Mouse (Mus musculus) heart, embryonic 12.5 days (tissue): ENCODE data around the gene Shisa6. TPM values are rescaled to one million over a fixed set of nuclear protein-coding genes. Genes with fewer than 3 reads are reported as not detected.
"Not testable (repeated sequence)": the region's sequence is repeated elsewhere in the genome, so short reads cannot be mapped to it uniquely, and the experiment has no call there.

Experiments used
- ATAC-seq: fragments of 200-750 bp; cut with Nextera tagmentation; 2 replicates; pipeline ENCODE4 v1.8.0; 2017; ENCODE audit warnings: moderate TSS enrichment, moderate library complexity; ENCODE audit not compliant: insufficient number of reproducible peaks, low FRiP score
- H3K27ac ChIP-seq: fragments of 300-500 bp; sonication (generic); 2 replicates; pipeline ENCODE4 v1.5.1; 2016; ENCODE audit warnings: mild to moderate bottlenecking, moderate library complexity; ENCODE audit not compliant: poor library complexity, severe bottlenecking
- H3K27me3 ChIP-seq: fragments of 300-500 bp; sonication (generic); replicated peaks from 2 replicates; pipeline ENCODE4 v1.6.1; 2016; ENCODE audit warnings: mild to moderate bottlenecking, moderate library complexity
- H3K36me3 ChIP-seq: fragments of 300-500 bp; sonication (generic); 2 replicates; pipeline ENCODE4 v1.6.1; 2016; ENCODE audit warnings: mild to moderate bottlenecking, moderate library complexity
- H3K4me1 ChIP-seq: fragments of 300-500 bp; sonication (generic); replicated peaks from 2 replicates; pipeline ENCODE4 v1.6.1; 2016; ENCODE audit warnings: mild to moderate bottlenecking
- H3K4me2 ChIP-seq: fragments of 300-500 bp; sonication (generic); 2 replicates; pipeline ENCODE4 v1.6.1; 2016; ENCODE audit warnings: mild to moderate bottlenecking, moderate library complexity
- H3K4me3 ChIP-seq: fragments of 300-500 bp; sonication (generic); 2 replicates; pipeline ENCODE4 v1.5.1; 2016; ENCODE audit warnings: mild to moderate bottlenecking
- H3K9ac ChIP-seq: fragments of 300-500 bp; sonication (generic); 2 replicates; pipeline ENCODE4 v1.6.1; 2016; ENCODE audit warnings: mild to moderate bottlenecking, moderate library complexity
- H3K9me3 ChIP-seq: fragments of 300-500 bp; sonication (generic); replicated peaks from 2 replicates; pipeline ENCODE4 v1.6.1; 2016; ENCODE audit warnings: mild to moderate bottlenecking, moderate library complexity
- WGBS: fragments of 180-500 bp; shearing (Covaris S2); methylation state at CpG from one replicate; pipeline ENCODE4 v1.1.7; 2016; 5-methylcytosine and 5-hydroxymethylcytosine counted together
- polyA plus RNA-seq: library from polyadenylated mRNA; unstranded; fragments of >200 nt; fragmentation: Nextera tagmentation; extraction: Ambion mirVana; gene quantifications from 2 replicates; pipeline ENCODE4 v1.2.1, GENCODE M21; 2016

Shisa6 gene
- polyA plus RNA-seq, 1 experiment from 2014 or later, result 0.28 TPM

DNA sequence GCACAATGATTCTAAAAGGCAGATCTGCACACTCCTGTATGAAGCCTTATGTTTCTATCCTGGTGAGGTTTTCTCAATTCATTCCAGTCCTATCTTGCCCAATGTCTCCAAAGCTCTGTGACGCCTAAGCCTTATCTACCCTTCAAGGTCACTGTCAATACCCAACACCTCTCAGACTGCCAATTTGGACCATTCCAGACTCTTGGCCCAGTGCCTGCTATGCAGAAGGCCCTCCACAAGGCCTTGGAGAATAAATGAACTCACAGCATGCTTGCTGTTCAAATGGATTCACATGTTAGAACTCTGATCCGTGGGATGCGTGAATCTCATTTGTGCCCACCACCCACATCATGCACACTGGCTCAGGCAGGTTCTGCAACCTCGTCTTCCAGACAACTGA is 38.0 kb downstream of the Shisa6 start:
- Histone ChIP-seq H3K9me3 (no peaks in the 10 kb centered on the region), H3K36me3 (no peaks in the 10 kb centered on the region), H3K27ac (no peak overlapping the region), H3K4me3 (no peak overlapping the region), H3K4me1 (peaks cover 8% of the 10 kb centered on the region), H3K27me3 (no peaks in the 10 kb centered on the region), H3K9ac (no peak overlapping the region), H3K4me2 (no peak overlapping the region)
- no peak for ATAC-seq
- 55% methylated on average over 4 of the region's 4 CpGs for WGBS

DNA sequence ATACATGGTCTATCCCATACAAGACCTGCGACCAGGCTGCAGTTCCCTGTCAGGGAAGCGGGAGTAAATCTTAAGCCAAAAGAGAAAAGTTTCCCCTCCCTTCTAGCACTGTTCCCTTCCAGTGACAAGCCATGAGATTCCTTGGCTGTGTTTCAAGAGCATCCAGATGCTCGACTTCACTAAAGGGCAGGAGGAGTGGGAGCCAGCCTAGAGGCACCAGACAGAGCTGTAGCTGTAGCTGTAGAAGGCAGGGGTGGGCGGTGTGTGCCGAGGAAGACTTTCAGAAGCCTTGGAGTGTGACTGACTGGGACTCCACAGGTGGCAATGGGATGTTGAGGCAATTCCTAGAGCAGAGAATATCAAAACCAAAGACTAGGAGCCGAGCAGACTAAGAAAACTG is 43.3 kb downstream of the Shisa6 start:
- no peak for ATAC-seq
- no peak overlapping the region for H3K4me3 ChIP-seq
- no peak overlapping the region for H3K27ac ChIP-seq
- peaks cover 3% of the 10 kb centered on the region; the same call in 1 of the 2 replicates for H3K4me1 ChIP-seq
- no peaks in the 10 kb centered on the region for H3K9me3 ChIP-seq
- H3K36me3 ChIP-seq, result no peaks in the 10 kb centered on the region
- no peak overlapping the region for H3K9ac ChIP-seq
- no peak overlapping the region for H3K4me2 ChIP-seq
- no peaks in the 10 kb centered on the region for H3K27me3 ChIP-seq
- WGBS, result 62% methylated on average over 6 of the region's 6 CpGs

DNA sequence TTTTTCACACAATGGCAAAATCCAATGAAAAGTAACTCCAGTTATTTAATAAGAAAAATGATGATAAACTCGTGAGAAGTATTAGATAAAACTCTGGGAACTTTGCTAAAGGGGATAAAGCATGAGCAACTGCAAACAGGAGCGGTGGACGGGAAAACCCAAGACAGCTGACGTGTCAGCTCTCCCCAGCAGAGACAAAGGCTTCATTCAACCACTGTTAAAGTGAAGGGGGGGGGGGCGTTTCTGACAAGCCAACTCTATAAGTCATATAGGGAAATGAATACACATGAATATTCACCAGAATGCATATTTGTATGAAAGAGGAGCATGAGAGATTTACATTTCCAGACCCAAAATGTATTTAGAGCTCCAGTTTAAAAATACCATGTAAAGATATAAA is 83.1 kb downstream of the Shisa6 start:
- H3K9me3 ChIP-seq, result no peaks in the 10 kb centered on the region
- ATAC-seq, result no peak
- no peak overlapping the region for H3K9ac ChIP-seq
- H3K4me3 ChIP-seq, result no peak overlapping the region
- no peaks in the 10 kb centered on the region for H3K4me1 ChIP-seq
- no peak overlapping the region for H3K4me2 ChIP-seq
- no peaks in the 10 kb centered on the region for H3K27me3 ChIP-seq
- no peaks in the 10 kb centered on the region for H3K36me3 ChIP-seq
- H3K27ac ChIP-seq, result no peak overlapping the region
- WGBS, result 43% methylated on average over 5 of the region's 5 CpGs

DNA sequence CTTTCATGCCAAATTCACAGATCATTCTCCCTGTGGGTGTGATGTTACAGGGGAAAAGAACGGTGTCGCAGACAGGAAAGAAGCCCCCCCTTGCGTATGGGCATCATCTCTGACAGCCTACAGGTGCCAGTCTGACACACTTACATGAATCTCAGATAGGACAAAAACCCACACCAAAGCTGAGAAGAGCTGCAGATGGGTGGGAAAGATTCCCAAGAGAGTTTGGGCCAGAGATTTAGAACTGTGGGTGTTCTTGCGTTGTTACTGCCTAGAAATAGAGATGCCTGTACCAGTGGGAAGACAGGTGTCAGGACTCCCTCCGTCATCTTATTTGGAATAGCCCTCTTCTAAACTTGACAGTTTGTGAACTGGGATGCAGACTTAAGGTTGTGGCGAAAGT is 99.6 kb downstream of the Shisa6 start:
- H3K36me3 ChIP-seq, result no peaks in the 10 kb centered on the region
- no peak overlapping the region for H3K9ac ChIP-seq
- no peak overlapping the region for H3K4me3 ChIP-seq
- H3K27ac ChIP-seq, result no peak overlapping the region
- H3K9me3 ChIP-seq, result no peaks in the 10 kb centered on the region
- no peak for ATAC-seq
- 81% methylated on average over 6 of the region's 6 CpGs for WGBS
- H3K27me3 ChIP-seq, result no peaks in the 10 kb centered on the region
- H3K4me2 ChIP-seq, result no peak overlapping the region
- no peaks in the 10 kb centered on the region for H3K4me1 ChIP-seq

DNA sequence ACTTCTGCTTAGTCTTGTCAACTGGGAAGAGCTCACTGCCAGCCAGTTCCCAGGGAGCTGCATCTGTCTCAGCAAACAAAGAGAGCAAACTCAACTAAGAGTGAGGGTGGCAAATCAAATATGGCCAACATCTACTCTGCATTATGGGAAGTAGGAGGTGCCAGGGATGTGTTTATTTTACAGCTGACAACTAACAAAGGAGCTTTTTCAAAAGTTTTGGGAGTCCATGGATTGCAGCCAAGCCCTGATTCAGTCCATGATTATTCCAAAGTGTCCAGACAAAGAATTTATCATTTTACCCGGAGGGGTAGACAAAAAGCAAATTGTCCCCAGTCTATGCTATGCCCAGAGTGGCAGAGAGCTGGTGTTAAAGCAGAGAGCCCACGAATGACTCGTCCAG is 107.5 kb downstream of the Shisa6 start:
- ATAC-seq, result no peak
- 71% methylated on average over 3 of the region's 3 CpGs for WGBS
- Histone ChIP-seq H3K27ac (no peak overlapping the region), H3K4me3 (no peak overlapping the region), H3K36me3 (no peaks in the 10 kb centered on the region), H3K4me2 (no peak overlapping the region), H3K9me3 (no peaks in the 10 kb centered on the region), H3K27me3 (no peaks in the 10 kb centered on the region), H3K9ac (no peak overlapping the region), H3K4me1 (no peaks in the 10 kb centered on the region)

DNA sequence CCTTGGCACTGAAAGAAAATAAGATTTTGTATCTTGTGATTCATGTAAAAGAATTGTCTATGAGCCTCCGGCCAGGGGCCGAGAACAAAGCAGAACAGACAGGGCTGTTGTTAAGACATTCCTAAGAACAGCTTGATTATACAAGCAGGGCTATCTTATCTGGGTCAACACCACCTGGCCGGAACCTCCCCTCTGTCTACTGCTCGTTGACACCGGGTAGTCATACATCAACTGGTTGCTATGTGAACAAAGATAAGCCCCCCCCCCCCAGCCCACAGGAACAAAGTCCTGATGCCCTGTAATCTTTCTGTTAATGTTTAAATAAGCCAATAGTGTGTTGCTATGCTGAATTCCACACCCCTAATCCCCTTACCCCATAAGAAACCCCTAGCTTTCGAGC is 117.0 kb downstream of the Shisa6 start:
- H3K4me3 ChIP-seq, H3K4me1 ChIP-seq, H3K4me2 ChIP-seq, H3K36me3 ChIP-seq, H3K27ac ChIP-seq, H3K9ac ChIP-seq, ATAC-seq, H3K27me3 ChIP-seq, H3K9me3 ChIP-seq: not testable (repeated sequence)
- 34% methylated on average over 6 of the region's 6 CpGs for WGBS

DNA sequence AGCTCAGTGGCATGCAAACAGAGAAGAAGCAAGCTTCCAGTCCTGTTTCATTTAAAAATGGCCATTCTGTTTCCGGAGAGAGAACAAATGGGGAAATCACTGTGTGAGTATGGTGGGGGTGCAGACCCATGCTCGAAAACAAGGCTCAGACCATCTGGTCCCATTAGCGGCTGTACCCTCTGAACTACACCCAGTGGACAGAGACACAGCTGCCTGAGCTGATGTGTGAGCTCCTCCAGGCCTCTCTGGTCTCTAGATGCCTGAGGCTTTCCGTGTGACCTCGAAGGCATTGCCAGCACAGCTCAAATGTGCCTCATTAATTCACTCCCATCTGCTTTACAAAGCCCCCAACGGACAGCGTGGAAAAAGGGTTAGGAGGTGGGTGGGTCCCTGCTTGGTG is 125.7 kb downstream of the Shisa6 start:
- Histone ChIP-seq H3K36me3 (no peaks in the 10 kb centered on the region), H3K27me3 (no peaks in the 10 kb centered on the region), H3K9ac (no peak overlapping the region), H3K9me3 (no peaks in the 10 kb centered on the region), H3K4me2 (no peak overlapping the region), H3K27ac (no peak overlapping the region), H3K4me1 (no peaks in the 10 kb centered on the region), H3K4me3 (no peak overlapping the region)
- WGBS, result 68% methylated on average over 7 of the region's 7 CpGs
- no peak for ATAC-seq

DNA sequence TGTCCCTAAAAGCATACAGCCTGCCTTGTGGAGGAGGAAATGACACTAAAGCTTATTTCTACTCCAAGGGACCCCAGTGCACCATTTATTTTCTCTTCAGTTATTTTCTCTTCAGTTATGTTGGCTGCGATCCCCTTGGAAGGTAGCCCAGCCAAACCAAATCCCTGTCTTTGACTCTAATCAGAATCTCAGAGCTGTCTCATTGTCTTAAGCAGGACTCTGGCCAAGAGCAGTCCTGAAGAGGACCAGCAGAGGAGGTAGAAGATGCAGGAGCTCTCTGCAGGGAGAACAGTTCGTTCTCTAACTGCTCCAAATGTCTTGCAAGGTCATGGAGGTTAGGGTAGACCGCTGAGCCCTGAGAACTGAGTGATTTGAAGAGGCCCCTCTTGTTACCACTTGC is 138.2 kb downstream of the Shisa6 start:
- H3K36me3 ChIP-seq, result no peaks in the 10 kb centered on the region

DNA sequence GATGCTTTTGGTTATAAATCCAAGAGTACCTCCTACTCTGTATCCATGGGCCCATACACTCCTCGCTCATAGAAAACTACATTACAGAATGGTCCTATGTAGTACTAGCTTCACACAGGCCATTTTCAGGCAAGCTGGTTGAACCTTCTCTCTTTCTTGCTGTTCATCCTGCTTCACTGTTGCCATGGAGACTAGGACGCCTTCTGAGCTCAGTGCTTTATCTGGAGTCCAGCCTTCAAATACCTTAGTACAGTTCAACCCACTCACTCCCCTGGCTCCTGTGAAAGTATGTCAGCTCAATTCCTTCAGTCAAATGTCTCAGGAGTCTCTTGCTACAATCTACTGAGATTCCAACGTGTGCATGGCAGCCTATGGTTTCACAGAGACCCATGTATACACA is 154.0 kb downstream of the Shisa6 start:
- H3K4me3 ChIP-seq, result no peak overlapping the region
- H3K27ac ChIP-seq, result no peak overlapping the region
- H3K9me3 ChIP-seq, result no peaks in the 10 kb centered on the region
- H3K27me3 ChIP-seq, result no peaks in the 10 kb centered on the region
- H3K36me3 ChIP-seq, result no peaks in the 10 kb centered on the region
- no peak for ATAC-seq
- no peak overlapping the region for H3K4me2 ChIP-seq
- no peak overlapping the region for H3K9ac ChIP-seq
- 53% methylated on average over 3 of the region's 3 CpGs for WGBS
- H3K4me1 ChIP-seq, result no peaks in the 10 kb centered on the region

More for the DNA sequence above, 138.2 kb downstream of the Shisa6 start:
- H3K4me2 ChIP-seq, result no peak overlapping the region
- H3K4me3 ChIP-seq, result no peak overlapping the region
- no peak overlapping the region for H3K9ac ChIP-seq
- H3K27ac ChIP-seq, result no peak overlapping the region
- H3K9me3 ChIP-seq, result no peaks in the 10 kb centered on the region
- no peak for ATAC-seq
- H3K4me1 ChIP-seq, result no peaks in the 10 kb centered on the region
- WGBS, result 54% methylated on average over 3 of the region's 3 CpGs
- no peaks in the 10 kb centered on the region for H3K27me3 ChIP-seq

DNA sequence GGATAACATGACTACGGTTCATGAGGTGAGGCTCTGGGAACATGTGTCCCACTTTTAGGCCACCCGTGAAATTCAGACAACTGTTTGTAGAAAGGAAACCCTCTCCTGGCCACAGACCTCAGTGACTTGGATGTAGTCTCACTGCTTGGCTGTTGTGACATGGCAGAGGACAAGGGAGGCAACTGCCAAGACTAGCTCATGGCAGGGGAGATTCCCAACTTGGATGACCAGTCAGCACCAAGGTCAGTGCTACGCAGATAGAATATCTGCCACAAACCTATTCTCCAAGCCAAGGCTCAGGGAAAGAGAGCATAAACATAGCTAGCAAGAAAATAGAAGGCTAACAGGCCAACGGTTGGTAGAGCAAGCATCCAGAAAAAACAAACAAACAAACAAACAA is 156.0 kb downstream of the Shisa6 start:
- no peak overlapping the region for H3K4me2 ChIP-seq
- ATAC-seq, result no peak
- no peaks in the 10 kb centered on the region for H3K4me1 ChIP-seq
- no peak overlapping the region for H3K4me3 ChIP-seq
- no peaks in the 10 kb centered on the region for H3K36me3 ChIP-seq
- no peak overlapping the region for H3K9ac ChIP-seq
- H3K27ac ChIP-seq, result no peak overlapping the region
- 70% methylated on average over 4 of the region's 4 CpGs for WGBS
- no peaks in the 10 kb centered on the region for H3K27me3 ChIP-seq
- H3K9me3 ChIP-seq, result no peaks in the 10 kb centered on the region

DNA sequence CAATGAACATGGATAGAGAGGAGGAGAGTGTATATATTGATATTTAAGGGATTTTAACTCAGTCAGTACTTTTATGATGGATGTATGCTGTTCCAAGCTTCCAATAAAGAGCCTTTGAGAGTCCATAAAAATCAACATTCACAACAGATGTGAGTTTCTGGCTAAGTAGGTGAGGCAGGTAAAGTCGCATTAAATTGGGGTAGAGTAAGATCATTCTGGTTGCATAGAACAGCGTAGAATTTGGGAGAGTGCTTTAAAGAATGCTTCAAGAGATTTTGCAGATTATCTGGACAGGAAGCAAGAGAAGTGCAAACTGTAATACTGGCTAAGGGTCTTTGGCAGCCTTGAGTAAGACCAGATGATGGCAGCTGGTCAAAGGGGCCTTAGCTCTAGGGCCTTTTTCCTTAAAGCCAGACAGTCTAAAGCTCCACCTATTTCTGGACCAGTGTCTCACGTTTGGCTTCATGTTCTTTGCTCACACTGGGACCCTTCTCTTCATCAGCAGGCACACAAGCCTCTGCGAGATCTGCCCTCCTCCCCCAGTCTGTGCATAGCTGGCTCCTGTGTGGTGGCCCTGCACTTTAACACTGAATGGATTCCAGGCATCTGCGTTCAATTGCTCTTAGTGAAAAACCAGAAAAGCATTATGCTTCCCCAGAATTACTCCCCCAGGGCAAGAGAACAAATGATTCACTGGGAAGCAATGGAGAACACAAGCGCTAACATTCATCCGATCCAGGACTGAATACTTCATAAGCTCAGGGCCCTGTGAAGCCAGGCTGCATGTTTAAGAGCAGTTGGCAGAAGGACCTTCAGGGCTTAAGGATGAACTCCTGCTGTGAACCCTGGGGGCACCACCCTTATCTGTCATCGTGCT is 158.7 kb downstream of the Shisa6 start:
- no peaks in the 10 kb centered on the region for H3K9me3 ChIP-seq
- 52% methylated on average over 8 of the region's 8 CpGs for WGBS
- H3K9ac ChIP-seq, result no peak overlapping the region
- H3K4me3 ChIP-seq, result no peak overlapping the region
- H3K4me2 ChIP-seq, result no peak overlapping the region
- no peaks in the 10 kb centered on the region for H3K4me1 ChIP-seq
- no peak overlapping the region for H3K27ac ChIP-seq
- H3K36me3 ChIP-seq, result no peaks in the 10 kb centered on the region
- ATAC-seq, result no peak
- no peaks in the 10 kb centered on the region for H3K27me3 ChIP-seq

DNA sequence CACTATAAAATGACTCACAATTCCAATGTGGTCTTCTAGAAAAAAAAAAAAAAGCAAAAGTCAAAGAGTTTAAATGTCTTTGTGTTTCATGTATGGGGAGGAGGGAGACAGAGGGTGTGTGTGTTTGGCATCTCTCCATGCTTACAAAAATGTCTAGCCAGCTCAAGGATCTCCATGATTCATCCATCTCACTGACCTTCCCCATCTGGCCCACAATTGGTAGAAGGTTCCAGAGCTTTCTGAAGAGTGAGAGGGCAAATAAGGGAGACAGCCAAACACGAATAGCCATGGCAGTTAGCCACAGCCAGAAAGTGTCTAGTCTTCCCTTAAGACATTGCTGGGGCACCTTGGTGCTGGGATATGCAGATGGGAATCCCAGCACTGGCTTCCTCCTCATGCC is 166.0 kb downstream of the Shisa6 start:
- Histone ChIP-seq H3K27ac (no peak overlapping the region), H3K9me3 (no peaks in the 10 kb centered on the region), H3K9ac (no peak overlapping the region), H3K4me3 (no peak overlapping the region), H3K4me1 (no peaks in the 10 kb centered on the region), H3K27me3 (no peaks in the 10 kb centered on the region), H3K4me2 (no peak overlapping the region), H3K36me3 (no peaks in the 10 kb centered on the region)
- no peak for ATAC-seq
- 69% methylated on average over 1 of the region's 1 CpGs for WGBS
